Mouse (Mus musculus) mature B cell (primary cell): ENCODE results near the gene Evx1.

Experiments
- in situ Hi-C: fragments of 300-500 bp; cut with MboI; formaldehyde crosslinking; loops from 2 replicates; pipeline ENCODE4 v1.14.3; 2019

The Evx1 gene

DNA sequence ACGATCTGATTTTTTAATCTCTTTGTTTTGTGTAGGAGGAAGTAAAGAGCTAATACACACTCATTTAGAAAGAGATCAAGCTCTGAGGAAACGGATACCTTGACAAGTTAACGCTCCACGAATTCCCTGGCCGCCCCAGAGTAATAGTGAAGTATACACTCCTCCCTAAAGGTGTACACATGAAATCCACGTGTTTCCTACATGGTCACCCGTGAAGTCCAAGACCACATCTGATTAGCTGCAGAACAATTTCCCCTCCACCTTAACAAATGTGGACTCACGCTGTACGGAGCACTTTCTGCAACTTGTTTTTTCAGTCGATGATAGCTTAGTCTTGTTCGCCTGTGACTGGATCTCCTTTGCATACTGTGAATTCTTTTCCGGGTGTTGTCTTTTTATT lies 23.1 kb upstream of the Evx1 start:
- in situ Hi-C loops, result no loop called here

DNA sequence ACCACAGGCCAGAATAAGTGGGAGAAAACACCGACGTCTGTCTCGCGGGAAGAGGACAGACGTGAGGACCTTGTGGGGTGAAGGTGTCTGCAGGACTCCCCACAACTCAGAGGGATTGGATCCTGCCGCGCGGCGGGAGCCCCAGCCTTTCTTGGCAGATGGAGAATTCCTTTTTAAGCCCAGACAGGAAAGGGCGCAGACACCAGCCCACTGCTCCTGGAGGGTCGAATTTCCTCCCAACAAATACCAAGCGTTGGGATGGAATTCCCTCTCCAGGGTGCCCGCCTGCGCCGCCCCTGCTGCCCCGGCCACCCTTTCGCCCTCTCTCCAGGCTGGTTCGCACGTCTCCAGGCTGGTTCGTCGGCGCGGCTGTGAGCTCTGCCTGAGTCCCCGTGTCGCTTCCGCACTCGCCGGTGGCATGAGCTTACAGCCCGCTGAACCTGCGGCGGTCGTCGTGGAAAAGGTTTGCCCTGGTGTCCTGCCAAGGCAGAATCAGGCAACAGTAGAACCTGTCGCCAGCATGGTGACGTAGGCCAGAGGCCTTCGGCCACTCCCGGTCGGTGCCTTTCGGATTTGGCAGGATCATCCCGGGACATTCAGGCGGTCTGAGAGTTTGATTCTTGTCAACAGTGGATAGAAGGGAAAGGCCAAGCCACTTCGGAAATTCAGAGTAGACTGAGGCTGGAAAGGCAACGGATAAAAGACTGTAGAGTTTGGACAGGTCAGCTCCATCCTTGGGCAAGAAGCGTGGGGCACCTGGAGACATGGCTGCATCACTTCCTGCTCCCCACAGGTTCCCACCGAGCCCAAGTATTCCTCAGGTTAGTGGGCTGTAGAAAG lies 22.1 kb upstream of the Evx1 start:
- in situ Hi-C loops, result no loop called here

DNA sequence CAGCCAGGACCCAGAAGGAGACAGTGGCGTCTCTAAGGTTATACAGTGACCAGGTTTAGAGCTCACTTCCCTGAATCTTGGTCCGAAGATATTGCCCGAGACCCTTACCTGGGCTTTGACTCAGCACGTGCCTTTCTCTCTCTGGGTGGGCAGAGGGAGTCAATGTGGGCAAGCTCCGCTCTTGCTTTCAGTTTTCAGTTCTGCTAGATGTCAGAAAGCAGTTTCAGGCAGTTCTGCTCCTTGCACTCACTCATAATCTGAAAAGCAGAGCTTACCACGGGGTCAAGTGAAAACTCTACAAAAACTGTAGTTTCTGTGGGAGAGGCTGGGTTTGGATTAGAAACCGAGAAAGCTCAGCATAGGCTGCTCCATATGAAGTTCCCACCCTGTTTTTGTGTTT lies 21.0 kb upstream of the Evx1 start:
- in situ Hi-C loops, result no loop called here

DNA sequence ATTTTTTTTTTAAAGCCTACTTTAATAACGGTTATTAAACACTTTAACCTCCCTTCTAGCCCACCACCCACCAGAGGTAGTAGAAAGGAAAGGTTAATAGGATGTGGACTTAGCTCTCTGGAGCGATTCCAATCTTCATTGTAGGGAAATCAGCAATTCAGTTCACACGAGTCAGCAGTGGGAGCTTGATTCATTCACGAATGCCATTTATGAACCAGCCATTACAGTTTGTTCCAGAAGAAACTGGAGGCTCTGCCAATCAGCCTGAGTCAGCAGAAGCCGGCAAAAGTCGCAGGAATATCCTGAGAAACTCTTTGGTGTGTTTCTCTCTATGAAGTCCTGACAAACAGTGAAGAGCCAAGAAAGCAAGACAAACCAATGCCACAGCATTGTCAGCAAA lies 18.7 kb upstream of the Evx1 start:
- in situ Hi-C loops, result no loop called here

DNA sequence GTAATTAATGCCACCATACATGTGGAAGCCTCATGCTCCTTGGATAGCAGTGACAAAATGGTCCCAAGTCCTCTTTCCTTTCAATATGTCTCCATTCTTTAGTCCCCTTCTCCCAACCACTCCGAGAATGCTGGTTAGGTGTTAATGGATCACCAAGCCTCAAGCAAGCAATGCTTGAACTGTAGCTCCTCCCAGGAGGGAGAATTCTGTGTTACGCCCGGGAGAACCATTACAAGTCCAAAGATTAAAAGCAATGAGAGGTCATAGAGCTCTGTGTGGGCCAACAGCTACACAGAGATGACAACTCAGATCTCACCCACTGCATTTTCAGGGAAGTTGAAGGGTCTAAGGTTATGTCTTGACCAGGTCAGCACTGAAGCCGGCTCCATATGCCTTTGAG lies 14.8 kb upstream of the Evx1 start:
- in situ Hi-C loops, result no loop called here

DNA sequence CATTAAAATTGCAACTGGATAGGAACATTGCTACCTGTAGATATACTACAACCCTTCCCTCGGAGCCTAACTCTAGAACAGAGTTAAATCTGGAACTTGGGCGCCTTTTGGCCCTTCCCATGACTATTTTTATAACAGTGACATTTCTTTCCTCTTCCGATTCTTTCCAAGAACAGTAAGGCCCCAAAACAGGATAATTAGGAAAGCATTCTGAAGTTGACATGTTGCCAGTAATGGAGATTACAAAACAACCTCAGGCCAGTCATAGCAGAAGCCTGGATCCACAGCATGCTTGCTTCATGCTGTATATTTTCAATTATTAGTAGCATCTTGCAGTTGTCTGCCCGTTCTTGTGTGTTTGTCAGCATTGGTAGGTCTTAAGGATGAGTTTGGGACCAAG lies 12.5 kb upstream of the Evx1 start:
- in situ Hi-C loops, result no loop called here

DNA sequence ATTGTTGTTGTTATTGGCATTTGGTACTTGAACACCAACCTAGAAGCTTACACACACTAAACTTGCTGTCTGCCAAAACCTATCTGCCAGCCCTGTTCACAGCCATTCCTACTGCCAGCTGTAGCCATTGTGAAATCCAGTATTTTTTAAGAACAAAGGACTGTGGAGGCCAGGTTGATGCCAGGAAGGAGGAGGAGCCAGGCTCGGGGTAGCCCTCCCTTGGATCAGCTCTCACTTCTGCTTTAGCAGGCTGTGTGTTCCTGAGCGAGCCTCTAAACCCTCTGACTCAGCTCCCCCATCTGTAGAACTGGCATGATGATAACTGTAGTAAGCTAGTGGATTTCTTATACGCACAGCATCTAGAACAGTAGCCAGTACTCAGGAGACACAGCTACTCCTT lies 9.9 kb upstream of the Evx1 start:
- in situ Hi-C loops, result no loop called here

DNA sequence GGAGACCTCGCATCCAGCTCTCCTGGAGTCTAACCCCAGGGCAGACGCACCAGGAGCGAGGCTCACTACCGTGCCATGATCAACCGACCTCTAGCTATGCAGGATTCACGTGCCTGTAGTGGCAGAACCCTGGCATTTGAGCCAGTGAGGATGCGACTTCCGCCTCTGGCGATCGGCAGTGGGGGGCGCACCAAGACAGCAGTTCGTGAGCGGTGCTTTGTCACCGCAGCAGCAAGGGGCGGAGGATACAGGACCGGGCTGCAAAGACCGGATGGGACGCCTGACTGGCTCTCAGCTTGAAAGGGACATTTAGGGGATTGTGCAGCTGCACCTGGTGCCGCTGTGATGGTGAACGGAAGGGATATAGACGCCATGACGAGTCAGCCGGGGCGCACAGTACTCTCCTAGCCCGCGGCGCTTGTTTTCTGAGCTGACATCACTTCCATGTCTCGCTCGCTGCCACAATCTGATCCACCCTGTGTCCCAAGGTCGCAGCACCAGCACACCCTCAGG lies 7.4 kb upstream of the Evx1 start:
- in situ Hi-C loops, result no loop called here

DNA sequence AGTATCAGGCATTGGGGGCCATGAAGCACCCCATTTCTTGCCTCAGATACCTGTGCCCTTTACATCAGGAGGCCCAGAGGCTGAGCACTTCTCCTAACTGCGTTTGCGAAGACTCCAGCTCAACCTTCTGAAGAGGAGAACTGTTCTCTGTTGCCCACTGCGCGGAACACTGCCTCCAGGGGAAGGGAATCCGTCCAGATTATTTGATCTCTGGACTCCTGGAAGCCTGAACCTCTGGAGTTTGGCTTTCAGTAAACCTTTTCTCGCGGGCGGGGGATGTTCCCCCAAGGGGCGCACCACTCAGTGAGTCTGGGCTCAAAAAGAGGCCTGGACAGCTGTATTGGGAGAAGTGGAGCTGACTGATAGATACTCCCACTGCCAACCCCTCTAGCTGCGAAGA lies 3.5 kb upstream of the Evx1 start:
- in situ Hi-C loops, result no loop called here

DNA sequence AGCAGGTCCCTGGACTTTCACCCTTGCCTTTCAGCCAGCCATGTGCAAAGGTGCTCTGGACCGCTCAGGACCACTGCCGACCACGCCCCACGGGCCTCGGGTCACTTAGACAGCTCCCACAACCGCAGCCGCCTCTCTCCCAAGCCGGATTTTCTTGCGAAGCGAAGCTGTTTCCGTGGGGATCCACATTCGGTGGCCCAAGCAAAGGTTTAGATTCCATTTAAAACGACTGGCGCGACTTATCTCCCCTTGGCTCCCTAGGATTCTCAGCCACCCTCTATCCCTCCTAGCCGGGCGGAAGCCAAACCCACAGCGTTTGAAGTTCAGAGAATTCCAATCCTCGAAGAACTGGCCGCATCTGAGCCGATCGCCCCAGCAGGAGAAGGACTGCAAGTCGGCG lies 2.9 kb upstream of the Evx1 start:
- in situ Hi-C loops, result no loop called here

DNA sequence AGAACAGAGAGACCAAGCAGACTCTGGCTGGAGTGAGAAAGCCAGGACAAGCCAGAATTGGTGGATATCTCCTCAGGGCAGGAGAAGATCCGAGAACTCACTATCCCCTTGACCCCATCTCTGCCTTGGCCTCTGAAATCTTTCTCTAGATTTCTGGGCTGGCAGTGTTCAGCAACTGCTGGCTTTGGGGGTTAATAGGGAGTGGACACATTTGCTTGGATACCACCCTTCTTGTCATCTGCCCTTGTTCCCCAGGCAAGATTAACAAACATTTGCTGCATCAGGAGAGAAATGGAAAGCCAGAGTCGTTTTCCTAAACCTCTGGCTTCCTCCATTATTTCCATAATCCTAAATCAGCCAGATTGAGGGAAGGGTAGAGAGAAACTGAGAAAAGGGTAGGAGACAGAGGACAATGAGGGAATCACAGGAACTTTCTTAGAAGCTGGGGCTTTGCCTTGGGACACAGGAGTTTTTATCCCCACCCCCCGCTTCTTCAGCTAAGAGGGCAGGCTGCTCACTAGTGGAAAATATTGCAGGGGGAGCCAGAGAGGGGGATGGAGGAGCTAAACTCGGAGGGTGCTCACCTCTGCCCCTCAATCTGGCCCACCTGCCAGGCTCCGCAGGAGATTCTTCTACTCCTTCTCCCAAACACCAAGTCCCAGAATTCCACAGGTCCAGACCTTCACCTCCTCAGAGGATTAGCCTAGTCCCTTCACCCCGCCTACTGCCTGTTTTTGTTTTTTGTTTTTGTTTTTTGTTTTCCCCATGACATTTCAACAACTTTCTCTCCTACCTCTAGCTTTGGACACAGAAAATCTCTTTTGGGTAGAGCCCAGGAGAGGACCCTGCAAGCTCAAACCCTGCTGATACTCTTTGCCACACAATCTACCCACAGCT lies 1.4 kb upstream of the Evx1 start:
- in situ Hi-C loops, result no loop called here

DNA sequence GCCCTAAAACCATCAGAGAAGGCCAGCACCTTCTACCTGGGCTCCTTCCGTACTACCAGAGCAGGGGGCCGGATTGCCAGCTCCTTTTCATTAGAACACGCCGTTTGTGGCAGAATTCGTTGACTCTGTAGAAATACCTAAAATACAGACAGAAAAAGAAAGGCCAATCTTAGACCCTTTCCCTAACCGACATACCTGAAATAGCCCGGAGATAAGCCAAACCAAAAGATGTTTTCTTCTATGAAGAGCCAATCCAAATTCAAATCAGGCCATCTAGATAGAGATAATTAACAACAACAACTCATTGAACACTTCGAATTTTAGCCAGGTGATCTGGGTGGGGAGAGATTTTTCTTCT lies 761 bp upstream of the Evx1 start:
- in situ Hi-C loops, result no loop called here

DNA sequence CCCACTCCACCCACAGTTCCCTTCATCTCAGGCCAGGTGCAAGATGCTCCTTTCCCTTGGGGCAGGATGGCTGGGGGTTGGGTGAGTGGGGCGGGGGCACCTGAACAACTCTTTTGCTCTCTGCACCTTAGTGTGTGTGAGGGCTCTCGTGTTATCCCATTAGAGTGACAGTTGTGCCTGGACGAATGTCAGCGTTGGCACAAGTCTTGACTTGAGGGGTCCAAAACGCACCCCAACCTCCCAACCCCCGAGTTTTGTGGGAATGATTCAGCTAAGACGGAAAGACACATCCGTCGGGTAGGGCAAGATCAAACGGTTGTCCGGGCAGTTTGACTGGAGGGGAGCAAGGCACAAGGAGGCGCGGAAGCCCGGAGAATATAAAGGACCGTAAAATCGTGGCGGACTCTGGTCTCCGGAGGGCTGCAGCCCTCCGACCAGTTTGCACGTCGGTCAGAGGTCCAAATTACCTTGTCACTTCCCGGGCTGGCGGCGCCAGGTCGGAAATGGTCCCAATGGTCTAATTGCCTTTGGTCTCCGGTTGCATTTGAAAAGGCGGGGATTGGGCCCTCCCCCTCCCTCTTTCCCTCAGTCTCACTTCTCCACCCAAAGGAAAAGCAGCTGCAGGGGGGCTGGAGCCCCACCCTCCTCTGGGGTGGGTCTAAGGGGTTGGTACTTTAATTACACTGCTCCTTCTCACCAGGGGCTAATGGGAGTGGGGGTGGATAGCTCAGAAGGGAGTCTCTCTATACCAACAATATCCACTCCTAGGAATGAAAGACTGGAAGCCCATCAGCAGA lies 1.2 kb downstream of the Evx1 start:
- in situ Hi-C loops, result no loop called here

DNA sequence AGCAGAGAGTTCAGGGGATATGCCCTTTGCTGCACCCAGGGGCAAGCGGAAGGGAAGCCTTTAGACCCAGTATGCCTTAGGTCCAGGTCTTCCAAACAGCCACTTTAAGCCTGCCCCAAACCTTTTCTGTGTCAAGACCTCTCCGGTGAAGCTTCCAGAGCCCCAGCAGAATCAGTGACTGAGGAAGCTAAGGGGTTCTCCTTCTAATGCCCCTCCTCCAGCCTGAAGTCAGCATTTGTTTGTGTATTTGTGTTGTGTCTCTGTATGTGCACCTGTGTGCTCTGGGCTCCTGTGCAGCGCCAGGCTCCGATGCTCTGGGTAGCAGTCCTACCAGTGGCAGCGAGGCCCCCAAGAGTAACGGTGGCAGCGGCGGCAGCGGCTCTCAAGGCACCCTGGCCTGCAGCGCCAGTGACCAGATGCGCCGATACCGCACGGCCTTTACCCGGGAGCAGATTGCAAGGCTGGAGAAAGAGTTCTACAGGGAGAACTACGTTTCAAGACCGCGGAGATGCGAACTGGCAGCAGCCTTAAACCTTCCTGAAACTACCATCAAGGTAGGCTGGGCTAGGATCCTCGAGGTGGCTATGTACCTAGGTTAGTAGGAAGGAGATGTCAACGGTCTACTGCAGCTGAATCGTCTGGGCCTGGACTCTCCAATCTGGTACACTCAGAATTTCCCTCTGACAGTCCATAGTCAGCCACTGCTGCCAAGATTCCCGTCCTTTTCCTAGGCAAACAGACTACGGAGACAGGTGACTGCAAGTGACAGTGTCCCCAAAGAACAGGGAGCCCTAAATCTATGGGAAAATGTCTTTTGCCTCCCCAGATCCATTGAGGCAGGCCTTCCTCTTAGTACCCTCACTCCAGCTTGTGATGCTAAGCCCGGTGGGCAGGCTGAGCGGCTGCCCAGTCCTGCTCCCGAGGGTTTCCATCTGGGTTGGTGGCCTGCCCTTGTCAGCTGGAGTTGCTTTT lies 2.4 kb downstream of the Evx1 start:
- in situ Hi-C loops, result no loop called here

DNA sequence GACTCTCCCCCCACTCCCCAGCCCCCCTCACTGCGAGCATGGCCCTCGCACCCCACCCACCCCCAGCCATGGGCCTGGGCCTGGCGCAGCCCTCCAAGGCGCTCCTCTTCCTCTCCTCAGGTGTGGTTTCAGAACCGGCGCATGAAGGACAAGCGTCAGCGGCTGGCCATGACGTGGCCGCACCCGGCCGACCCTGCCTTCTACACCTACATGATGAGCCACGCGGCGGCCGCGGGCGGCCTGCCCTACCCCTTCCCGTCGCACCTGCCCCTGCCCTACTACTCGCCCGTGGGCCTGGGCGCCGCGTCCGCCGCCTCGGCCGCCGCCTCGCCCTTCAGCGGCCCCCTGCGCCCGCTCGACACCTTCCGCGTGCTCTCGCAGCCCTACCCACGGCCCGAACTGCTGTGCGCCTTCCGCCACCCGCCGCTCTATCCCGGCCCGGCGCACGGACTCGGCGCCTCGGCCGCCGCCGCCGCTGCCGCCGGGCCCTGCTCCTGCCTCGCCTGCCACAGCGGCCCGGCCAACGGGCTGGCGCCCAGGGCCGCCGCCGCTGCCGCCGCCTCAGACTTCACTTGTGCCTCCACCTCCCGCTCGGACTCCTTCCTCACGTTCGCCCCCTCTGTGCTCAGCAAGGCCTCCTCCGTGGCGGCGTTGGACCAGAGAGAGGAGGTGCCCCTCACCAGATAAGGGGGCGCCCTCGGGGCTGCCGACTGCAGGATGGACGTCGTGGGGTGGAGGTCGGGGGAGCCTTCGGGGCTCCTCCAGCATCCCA lies 3.3 kb downstream of the Evx1 start:
- in situ Hi-C loops, result no loop called here

DNA sequence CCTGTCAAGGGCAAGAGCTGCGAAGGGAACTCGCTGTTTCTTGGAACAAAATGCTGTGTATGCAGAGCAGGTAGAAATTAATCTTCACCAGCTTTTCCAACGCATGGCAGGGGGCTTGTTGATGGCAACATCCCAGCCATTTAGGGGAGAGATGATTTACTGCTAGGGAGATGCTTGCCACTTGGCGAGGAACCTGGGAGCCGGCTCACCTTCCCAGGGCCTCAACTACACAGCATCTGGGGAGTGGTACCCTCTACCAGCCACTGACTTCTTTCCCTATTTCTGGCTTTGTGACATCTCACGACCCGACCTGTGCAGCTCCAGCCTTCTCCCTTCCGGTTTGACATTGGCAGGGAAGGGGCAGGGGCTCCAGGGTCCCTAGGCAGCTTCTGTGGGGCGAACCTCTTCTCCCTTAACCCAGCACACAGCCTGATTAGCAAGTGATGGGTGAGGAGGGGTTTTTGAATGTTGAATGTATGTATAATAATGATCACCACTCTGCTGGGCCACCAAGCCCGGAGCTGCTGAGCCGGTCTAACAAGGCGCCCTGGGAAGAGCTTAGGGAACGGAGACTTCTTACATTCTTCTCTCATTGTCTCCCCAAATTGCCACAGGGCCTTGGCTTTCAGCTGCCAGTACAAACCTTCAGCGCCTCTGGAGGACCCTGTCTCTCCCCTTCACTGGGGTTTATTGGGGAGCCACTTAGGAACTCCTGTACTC lies 4.3 kb downstream of the Evx1 start:
- in situ Hi-C loops, result no loop called here

DNA sequence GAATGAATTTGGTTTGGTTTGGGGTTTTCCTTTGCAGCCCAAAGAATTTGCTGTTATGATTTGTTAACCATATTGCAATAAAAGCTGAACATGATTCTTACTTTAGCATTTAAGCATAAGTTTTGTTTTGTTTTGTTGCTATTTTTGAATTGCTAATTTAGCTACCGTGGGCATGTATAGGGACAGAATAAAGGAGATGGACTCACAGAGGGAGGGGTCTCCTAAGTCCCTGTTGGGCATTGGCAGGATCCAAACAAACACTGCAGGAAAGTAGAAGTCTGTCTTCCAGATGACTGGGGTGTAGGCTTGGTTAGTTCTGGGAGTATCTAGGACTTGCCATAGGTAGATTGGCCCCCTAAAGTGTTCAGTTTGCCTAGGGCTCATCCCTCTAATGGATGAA lies 5.0 kb downstream of the Evx1 start:
- in situ Hi-C loops, result no loop called here

DNA sequence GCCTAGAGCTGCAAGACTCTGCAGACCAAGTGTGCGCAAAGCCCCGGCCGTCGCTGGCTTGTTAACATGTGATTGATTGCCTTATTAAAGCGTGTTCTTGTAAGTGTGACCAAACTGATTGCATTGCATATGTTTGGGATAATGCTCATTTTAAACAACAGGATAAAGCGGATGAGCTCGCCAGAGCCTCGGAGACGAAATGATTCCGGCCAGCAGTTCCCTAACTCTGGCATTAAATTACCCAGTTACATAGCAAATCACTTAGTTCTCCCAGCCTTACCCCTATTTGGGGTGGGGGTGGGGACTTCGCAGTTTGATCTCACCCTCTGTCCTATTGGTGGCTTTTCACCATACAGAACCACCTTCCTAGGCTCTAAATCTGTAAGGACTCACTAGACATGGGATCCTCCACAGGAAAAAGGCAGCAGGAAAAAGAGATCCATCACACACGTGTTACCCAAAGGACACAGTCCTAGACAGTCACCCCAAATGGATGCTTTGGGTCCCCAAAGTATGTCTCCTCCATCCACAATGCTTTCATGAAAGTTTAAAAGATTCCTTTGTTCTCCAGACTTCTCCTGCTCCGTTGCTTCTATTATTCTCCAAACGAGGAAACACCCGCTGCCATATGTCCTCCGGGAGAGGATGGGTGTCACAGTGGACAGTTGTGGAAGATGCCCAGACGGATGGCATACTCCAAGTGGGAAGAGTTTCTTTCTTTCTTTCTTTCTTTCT lies 6.8 kb downstream of the Evx1 start:
- in situ Hi-C loops, result no loop called here
